Mouse (Mus musculus): Measurements from ENCODE around the gene Cand2. TPM values are rescaled to one million over a fixed set of nuclear protein-coding genes. Genes with fewer than 3 reads are reported as not detected.
A peak's percentile ranks its signal among the peaks of the same experiment; 100 is the strongest.

Cand2 gene
- total and polyA plus RNA-seq, 2 experiments from 2014 or later = 30.0 to 50.9 TPM

- peak overlapping the region; percentile 95 for H3K4me3 ChIP-seq (ENCODE audit: low read depth, low read length)
- peak overlapping the region; percentile 46 for H3K9ac ChIP-seq (replicated peaks; ENCODE audit: low read depth, low read length)
- H3K4me2 ChIP-seq (ENCODE audit: low read depth, low read length) = peak overlapping the region; percentile 76
- H3K9me3 ChIP-seq (replicated peaks; ENCODE audit: control insufficient read depth, low read length) = no peaks in the 10 kb centered on the region
- peaks cover 8% of the 10 kb centered on the region; the same call in 1 of the 2 replicates for H3K36me3 ChIP-seq (replicated peaks; ENCODE audit: control insufficient read depth, insufficient read depth, low read length)
- ATAC-seq (ENCODE audit: insufficient read depth, low read depth) = peak; percentile 46; the same call in 1 of the 2 replicates
- WGBS = 3% methylated on average over 14 of the region's 14 CpGs
- H3K27me3 ChIP-seq (ENCODE audit: control insufficient read depth, insufficient read depth, low read length) = no peaks in the 10 kb centered on the region
- TF ChIP-seq EP300 (IDR thresholded peaks at IDR 0.05; ENCODE audit: low read depth) = no peak
- no peak for TF ChIP-seq CTCF (IDR thresholded peaks at IDR 0.05; ENCODE audit: low read depth)
- peaks cover 17% of the 10 kb centered on the region for H3K4me1 ChIP-seq (ENCODE audit: control insufficient read depth, insufficient read depth)
- peak; percentile 63 for DNase-seq (ENCODE audit: low spot score)
- H3K27ac ChIP-seq (ENCODE audit: low read depth) = peak overlapping the region; percentile 77
Observed at GRCm38 (mm10) chr6:115773966-115774413, 348 bp upstream of the Cand2 start.

GRCm38 (mm10) chr6:115775838-115776237, 1.5 kb downstream of the Cand2 start:
- TF ChIP-seq EP300 (IDR thresholded peaks at IDR 0.05; ENCODE audit: low read depth) = no peak; the same call in 1 of the 2 replicates
- TF ChIP-seq CTCF (IDR thresholded peaks at IDR 0.05; ENCODE audit: low read depth) = no peak
- DNase-seq (ENCODE audit: low spot score) (peak; percentile 92), ATAC-seq (ENCODE audit: insufficient read depth, low read depth) (peak; percentile 88)
- Histone ChIP-seq H3K27me3 (ENCODE audit: control insufficient read depth, insufficient read depth, low read length) (no peaks in the 10 kb centered on the region), H3K9me3 (replicated peaks; ENCODE audit: control insufficient read depth, low read length) (no peaks in the 10 kb centered on the region), H3K9ac (replicated peaks; ENCODE audit: low read depth, low read length) (peak overlapping the region; percentile 78), H3K4me3 (ENCODE audit: low read depth, low read length) (peak overlapping the region; percentile 95), H3K4me1 (ENCODE audit: control insufficient read depth, insufficient read depth) (peaks cover 17% of the 10 kb centered on the region), H3K27ac (ENCODE audit: low read depth) (peak overlapping the region; percentile 91), H3K4me2 (ENCODE audit: low read depth, low read length) (peak overlapping the region; percentile 76), H3K36me3 (replicated peaks; ENCODE audit: control insufficient read depth, insufficient read depth, low read length) (peaks cover 22% of the 10 kb centered on the region; the same call in 1 of the 2 replicates)
- 13% methylated on average over 3 of the region's 3 CpGs for WGBS

GRCm38 (mm10) chr6:115776363-115776762, 2.0 kb downstream of the Cand2 start:
- 8% methylated on average over 9 of the region's 9 CpGs for WGBS
- H3K9ac ChIP-seq (replicated peaks; ENCODE audit: low read depth, low read length) = peak overlapping the region; percentile 50
- H3K27ac ChIP-seq (ENCODE audit: low read depth) = peak overlapping the region; percentile 91
- DNase-seq (ENCODE audit: low spot score) (peak; percentile 49), ATAC-seq (ENCODE audit: insufficient read depth, low read depth) (peak; percentile 22)
- peaks cover 28% of the 10 kb centered on the region for H3K36me3 ChIP-seq (replicated peaks; ENCODE audit: control insufficient read depth, insufficient read depth, low read length)
- peak overlapping the region; percentile 26 for H3K4me3 ChIP-seq (ENCODE audit: low read depth, low read length)
- TF ChIP-seq EP300 (IDR thresholded peaks at IDR 0.05; ENCODE audit: low read depth) = no peak
- H3K27me3 ChIP-seq (ENCODE audit: control insufficient read depth, insufficient read depth, low read length) = no peaks in the 10 kb centered on the region
- peaks cover 17% of the 10 kb centered on the region for H3K4me1 ChIP-seq (ENCODE audit: control insufficient read depth, insufficient read depth)
- peak overlapping the region; percentile 76 for H3K4me2 ChIP-seq (ENCODE audit: low read depth, low read length)
- H3K9me3 ChIP-seq (replicated peaks; ENCODE audit: control insufficient read depth, low read length) = no peaks in the 10 kb centered on the region

- H3K36me3 ChIP-seq (replicated peaks; ENCODE audit: control insufficient read depth, insufficient read depth, low read length) = peaks cover 91% of the 10 kb centered on the region
- no peak for TF ChIP-seq CTCF (IDR thresholded peaks at IDR 0.05; ENCODE audit: low read depth)
- no peak for TF ChIP-seq EP300 (IDR thresholded peaks at IDR 0.05; ENCODE audit: low read depth)
- ATAC-seq (ENCODE audit: insufficient read depth, low read depth) = peak; percentile 24; the same call in 1 of the 2 replicates
- no peaks in the 10 kb centered on the region for H3K27me3 ChIP-seq (ENCODE audit: control insufficient read depth, insufficient read depth, low read length)
- H3K9me3 ChIP-seq (replicated peaks; ENCODE audit: control insufficient read depth, low read length) = no peaks in the 10 kb centered on the region
- no peak overlapping the region for H3K4me2 ChIP-seq (ENCODE audit: low read depth, low read length)
- no peak overlapping the region for H3K4me3 ChIP-seq (ENCODE audit: low read depth, low read length)
- no peak overlapping the region for H3K9ac ChIP-seq (replicated peaks; ENCODE audit: low read depth, low read length)
- no peaks in the 10 kb centered on the region for H3K4me1 ChIP-seq (ENCODE audit: control insufficient read depth, insufficient read depth)
- peak overlapping the region; percentile 30; the same call in 1 of the 2 replicates for H3K27ac ChIP-seq (ENCODE audit: low read depth)
- WGBS = 66% methylated on average over 3 of the region's 3 CpGs
- no peak for DNase-seq (ENCODE audit: low spot score)
Observed at GRCm38 (mm10) chr6:115782781-115783180, 8.4 kb downstream of the Cand2 start.

- Histone ChIP-seq H3K9me3 (replicated peaks; ENCODE audit: control insufficient read depth, low read length) (no peaks in the 10 kb centered on the region), H3K27me3 (ENCODE audit: control insufficient read depth, insufficient read depth, low read length) (no peaks in the 10 kb centered on the region), H3K36me3 (replicated peaks; ENCODE audit: control insufficient read depth, insufficient read depth, low read length) (peaks cover 93% of the 10 kb centered on the region), H3K4me1 (ENCODE audit: control insufficient read depth, insufficient read depth) (peaks cover 3% of the 10 kb centered on the region; the same call in 1 of the 2 replicates), H3K4me2 (ENCODE audit: low read depth, low read length) (no peak overlapping the region), H3K9ac (replicated peaks; ENCODE audit: low read depth, low read length) (no peak overlapping the region), H3K4me3 (ENCODE audit: low read depth, low read length) (no peak overlapping the region), H3K27ac (ENCODE audit: low read depth) (no peak overlapping the region; the same call in 1 of the 2 replicates)
- TF ChIP-seq CTCF (IDR thresholded peaks at IDR 0.05; ENCODE audit: low read depth) (no peak), EP300 (IDR thresholded peaks at IDR 0.05; ENCODE audit: low read depth) (no peak)
- WGBS = 55% methylated on average over 10 of the region's 10 CpGs
- DNase-seq (ENCODE audit: low spot score) = peak; percentile 37
- ATAC-seq (ENCODE audit: insufficient read depth, low read depth) = no peak
Observed at GRCm38 (mm10) chr6:115791016-115791415, 16.7 kb downstream of the Cand2 start.

Measured in heart, postnatal 0 days (tissue).